10 mouse cellular contexts compared by ENCODE assay signal in genomic region chr4:62348329-62348705, GRCm38 (mm10). TPM values are rescaled to one million over a fixed set of nuclear protein-coding genes. Genes with fewer than 3 reads are reported as not detected.
DNase-seq lines count a peak whose midpoint lies in the region; ATAC-seq and TF ChIP-seq lines count a peak whose summit lies in the region.
"Had no signal": no experiment of that assay in that cellular context is flagged by ENCODE, and none has a peak within 500 bp of the region (broad histone marks: within the 10 kb centered on the region; RNA-seq: fewer than 3 reads in every experiment).

No protein-coding gene starts in this region.

- H3K4me2 ChIP-seq in kidney, embryonic 14.5 days (replicated peaks; ENCODE audit: low read depth, low read length): no peak overlapping the region
- peak overlapping the region; percentile 8; the same call in 1 of the 2 replicates for H3K4me2 ChIP-seq in liver, embryonic 15.5 days

- WGBS in kidney, embryonic 14.5 days: 51% methylated on average over 2 of the region's 2 CpGs
- 51% methylated on average over 2 of the region's 2 CpGs for WGBS in liver, embryonic 15.5 days (ENCODE audit: insufficient replicate concordance)

- DNase-seq in gastrocnemius, adult 2 months: peak; percentile 51
- no peak for DNase-seq in gastrocnemius, adult 8-10 months (ENCODE audit: low spot score in 2 of 2)
- DNase-seq in kidney, postnatal 36 days: no peak
- DNase-seq in brain, adult 2 months (ENCODE audit: low read depth, low spot score): peak; percentile 14
- DNase-seq in left cerebral cortex, postnatal 4 days: no peak

- peaks cover 26% of the 10 kb centered on the region for H3K36me3 ChIP-seq in kidney, embryonic 14.5 days (ENCODE audit: control insufficient read depth, insufficient read depth, low read length)
- peaks cover 41% of the 10 kb centered on the region for H3K36me3 ChIP-seq in liver, embryonic 15.5 days (replicated peaks)

- intact Hi-C loops in gastrocnemius, adult 2 months (cut with DNase I): loop anchor here (5.0 kb wide), 1 partner anchor 59 kb away; the partner anchor contains the start of genes Cdc26 and Prpf4
- intact Hi-C loops in left cerebral cortex, postnatal 4 days (cut with DNase I): no loop called here

- no peak overlapping the region for H3K9ac ChIP-seq in kidney, embryonic 14.5 days (ENCODE audit: low read depth, low read length)
- H3K9ac ChIP-seq in liver, embryonic 15.5 days: no peak overlapping the region

- no peaks in the 10 kb centered on the region for H3K9me3 ChIP-seq in kidney, embryonic 14.5 days (ENCODE audit: control insufficient read depth, low read length)
- no peaks in the 10 kb centered on the region for H3K9me3 ChIP-seq in liver, embryonic 15.5 days (replicated peaks)
- H3K9me3 ChIP-seq: forebrain, embryonic 10.5 days had no signal

- no peak for ATAC-seq in kidney, embryonic 14.5 days (ENCODE audit: low FRiP score, low TSS enrichment)
- peak; percentile 70 for ATAC-seq in liver, embryonic 15.5 days (ENCODE audit: insufficient read depth)
- ATAC-seq in monocyte, adult 5-6 weeks (replicated peaks; ENCODE audit: insufficient number of reproducible peaks, low FRiP score, low TSS enrichment, poor library complexity, severe bottlenecking): no peak

- peak overlapping the region; percentile 51 for H3K27ac ChIP-seq in gastrocnemius, adult 2 months
- peak overlapping the region; percentile 10; the same call in 1 of the 2 replicates for H3K27ac ChIP-seq in kidney, embryonic 14.5 days (ENCODE audit: low read depth, low read length)
- H3K27ac ChIP-seq in liver, embryonic 15.5 days (replicated peaks): peak overlapping the region; percentile 64; the same call in 1 of the 2 replicates
- H3K27ac ChIP-seq: forebrain, embryonic 10.5 days had no signal

- no peak for TF ChIP-seq CTCF in gastrocnemius, adult 2 months (IDR thresholded peaks at IDR 0.05)

- peak overlapping the region; percentile 17; the same call in 1 of the 2 replicates for H3K4me3 ChIP-seq in gastrocnemius, adult 2 months
- H3K4me3 ChIP-seq in kidney, embryonic 14.5 days (ENCODE audit: low read length): no peak overlapping the region
- H3K4me3 ChIP-seq in liver, embryonic 15.5 days (replicated peaks): no peak overlapping the region
- H3K4me3 ChIP-seq: forebrain, embryonic 10.5 days; myocyte had no signal

- no peaks in the 10 kb centered on the region for H3K4me1 ChIP-seq in kidney, embryonic 14.5 days (ENCODE audit: control insufficient read depth, insufficient read depth, low read length)
- peaks cover 12% of the 10 kb centered on the region for H3K4me1 ChIP-seq in liver, embryonic 15.5 days (replicated peaks)
- H3K4me1 ChIP-seq: forebrain, embryonic 10.5 days had no signal

- no peaks in the 10 kb centered on the region for H3K27me3 ChIP-seq in kidney, embryonic 14.5 days (ENCODE audit: control insufficient read depth, insufficient read depth, low read length)
- no peaks in the 10 kb centered on the region for H3K27me3 ChIP-seq in liver, embryonic 15.5 days

RNA-seq across cellular contexts. Expression of gene Fkbp15, which starts 12.0 kb away (rescaled TPM):
- total RNA-seq in gastrocnemius, adult 2 months (2021): 10 to 100 TPM; 12.6 TPM
- 10 to 100 TPM; 10.0 to 12.0 (median 10.8) TPM for total RNA-seq in gastrocnemius, adult 8-10 months (2022)
- 17.8 and 25.2 TPM in 2 replicates for polyA plus RNA-seq in kidney, embryonic 14.5 days (2014; fragmentation: Nextera tagmentation; extraction: Ambion mirVana)
- 14.1 and 15.6 TPM in 2 replicates for polyA plus RNA-seq in liver, embryonic 15.5 days (2015; fragmentation: Nextera tagmentation; extraction: Ambion mirVana)
- total RNA-seq in left cerebral cortex, postnatal 4 days (2021): 10 to 100 TPM; 36.3 to 38.4 TPM
- total RNA-seq in monocyte, adult 5-6 weeks (2017): 94.1 to 128 TPM (median 123 TPM) in 3 replicates

RNA-seq across cellular contexts. Expression of gene Slc31a1, which starts 12.2 kb away (rescaled TPM):
- total RNA-seq in gastrocnemius, adult 2 months (2021): 10 to 100 TPM in 1 of 2 experiments, 1 to 10 TPM in 1; 9.7 to 12.0 TPM
- 1 to 10 TPM; 7.6 to 9.7 (median 8.5) TPM for total RNA-seq in gastrocnemius, adult 8-10 months (2022)
- polyA plus RNA-seq in kidney, embryonic 14.5 days (2014; fragmentation: Nextera tagmentation; extraction: Ambion mirVana): 23.9 and 42.1 TPM in 2 replicates
- polyA plus RNA-seq in liver, embryonic 15.5 days (2015; fragmentation: Nextera tagmentation; extraction: Ambion mirVana): 51.4 and 57.0 TPM in 2 replicates
- 10 to 100 TPM; 26.7 to 28.7 TPM for total RNA-seq in left cerebral cortex, postnatal 4 days (2021)
- total RNA-seq in monocyte, adult 5-6 weeks (2017): 10.2 to 14.9 TPM (median 13.8 TPM) in 3 replicates

Comparison
In these comparisons a context has a peak if more than half of its experiments do, and no peak if none do; other contexts are left out.
1. DNase-seq: peak in gastrocnemius, adult 2 months (single experiment) and brain, adult 2 months (single experiment); none in gastrocnemius, adult 8-10 months (0 of 2), kidney, postnatal 36 days (0 of 2) and left cerebral cortex, postnatal 4 days (single experiment).
2. H3K27ac ChIP-seq: peak in every context shown above with its lines; median percentile 64 in liver, embryonic 15.5 days; 51 in gastrocnemius, adult 2 months; 10 in kidney, embryonic 14.5 days.